In the genomic region with DNA sequence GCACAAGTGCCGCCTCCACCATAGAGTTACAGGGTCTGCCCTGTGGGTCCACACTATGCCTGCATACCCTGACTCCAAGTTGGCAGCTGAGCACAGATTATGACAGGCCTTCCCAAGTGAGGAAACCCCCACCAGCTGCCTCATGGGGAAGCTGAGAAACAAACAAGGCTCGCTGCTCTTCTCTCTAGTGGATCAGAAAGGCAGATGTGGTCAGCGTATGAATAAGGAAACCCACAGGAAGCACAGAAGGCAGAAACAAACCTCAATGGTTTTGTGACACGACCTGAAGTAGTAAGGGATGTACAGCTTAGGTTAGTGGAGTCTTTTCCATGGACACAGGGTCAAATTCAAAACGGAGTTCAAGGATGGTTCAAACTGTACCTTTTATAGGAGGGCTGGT, we compare ENCODE assay signal across 10 mouse cellular contexts. TPM values are rescaled to one million over a fixed set of nuclear protein-coding genes. Genes with fewer than 3 reads are reported as not detected.
"Had no signal": no experiment of that assay in that cellular context is flagged by ENCODE, and none has a peak within 500 bp of the region (broad histone marks: within the 10 kb centered on the region; RNA-seq: fewer than 3 reads in every experiment).

No protein-coding gene starts in this region.

- ATAC-seq: midbrain, embryonic 16.5 days had no signal

- DNase-seq: lung, adult 18-20 months; lung, embryonic 14.5 days; lung, postnatal 10 days; lung, postnatal 4 days; midbrain, embryonic 14.5 days; right cerebral cortex, postnatal 14 days; thymus, adult 18-20 months; thymus, postnatal 36 days had no signal

RNA-seq across cellular contexts. Expression of a gene that starts 38.6 kb away (rescaled TPM):
- total RNA-seq: neutrophil, adult 5-6 weeks had no signal
